Mouse (Mus musculus) midbrain, embryonic 11.5 days (tissue): Measurements from ENCODE around the gene Rbms1. TPM values are rescaled to one million over a fixed set of nuclear protein-coding genes. Genes with fewer than 3 reads are reported as not detected.
"Not testable (repeated sequence)": the region's sequence is repeated elsewhere in the genome, so short reads cannot be mapped to it uniquely, and the experiment has no call there.

Experiments used
- ATAC-seq: fragments of 200-750 bp; cut with Nextera tagmentation; 2 replicates; pipeline ENCODE4 v1.8.0; 2017; ENCODE audit warnings: moderate TSS enrichment, moderate library complexity; ENCODE audit not compliant: low FRiP score
- DNase-seq: peaks from one replicate; pipeline ENCODE4 v3.0.0; 2015; ENCODE audit warnings: low spot score; ENCODE audit errors: missing footprints
- H3K27ac ChIP-seq: fragments of 300-500 bp; sonication (generic); 2 replicates; pipeline ENCODE4 v1.5.1; 2014; ENCODE audit warnings: low read depth, low read length
- H3K27me3 ChIP-seq: fragments of 300-500 bp; sonication (generic); 2 replicates; pipeline ENCODE4 v1.6.1; 2014; ENCODE audit warnings: mild to moderate bottlenecking, low read length, moderate library complexity, mixed read lengths; ENCODE audit not compliant: control insufficient read depth, insufficient read depth
- H3K36me3 ChIP-seq: fragments of 300-500 bp; sonication (generic); 2 replicates; pipeline ENCODE4 v1.6.1; 2014; ENCODE audit warnings: mild to moderate bottlenecking, low read length, moderate library complexity, mixed read lengths; ENCODE audit not compliant: control insufficient read depth, insufficient read depth
- H3K4me1 ChIP-seq: fragments of 300-500 bp; sonication (generic); 2 replicates; pipeline ENCODE4 v1.6.1; 2014; ENCODE audit warnings: low read length; ENCODE audit not compliant: control insufficient read depth, insufficient read depth
- H3K4me2 ChIP-seq: fragments of 300-500 bp; sonication (generic); 2 replicates; pipeline ENCODE4 v1.6.1; 2014; ENCODE audit warnings: mild to moderate bottlenecking, moderate library complexity
- H3K4me3 ChIP-seq: fragments of 300-500 bp; sonication (generic); 2 replicates; pipeline ENCODE4 v1.5.1; 2014; ENCODE audit warnings: low read depth, low read length
- H3K9ac ChIP-seq: fragments of 300-500 bp; sonication (generic); 2 replicates; pipeline ENCODE4 v1.6.1; 2014; ENCODE audit warnings: low read length
- H3K9me3 ChIP-seq: fragments of 300-500 bp; sonication (generic); 2 replicates; pipeline ENCODE4 v1.6.1; 2016; ENCODE audit warnings: low read length; ENCODE audit not compliant: control insufficient read depth
- WGBS: fragments of 180-500 bp; shearing (Covaris S2); extraction: QIAGEN DNeasy Blood & Tissue Kit; methylation state at CpG from one replicate; pipeline ENCODE4 v1.1.7; 2014; 5-methylcytosine and 5-hydroxymethylcytosine counted together
- polyA plus RNA-seq: library from polyadenylated mRNA; unstranded; fragments of >200 nt; fragmentation: Nextera tagmentation; extraction: Ambion mirVana; gene quantifications from 2 replicates; pipeline ENCODE4 v1.2.1, GENCODE M21; 2014

Gene Rbms1
- polyA plus RNA-seq, 1 experiment from 2014 or later: 43.2 TPM

DNA sequence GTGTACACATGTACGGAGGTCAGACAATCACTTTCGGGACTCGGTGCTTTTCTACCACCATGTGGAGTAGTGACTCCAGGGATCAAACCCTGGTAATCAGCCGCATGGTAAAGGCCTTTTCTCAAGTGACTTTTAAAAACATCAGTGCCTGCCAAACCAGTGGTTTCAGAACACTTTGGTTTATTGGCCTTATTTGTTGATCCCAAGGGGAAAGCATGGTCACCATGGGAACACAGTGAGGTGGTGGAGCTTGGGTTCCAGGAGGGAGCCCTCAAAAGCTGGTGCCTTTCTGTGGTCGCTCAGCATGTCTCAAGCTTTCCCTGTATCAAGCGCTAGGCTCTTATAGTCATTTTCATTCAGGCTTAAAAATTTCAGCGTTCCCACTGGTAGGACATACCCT is 126.8 kb downstream of the Rbms1 start:
- H3K4me1 ChIP-seq: 0 out of 2 replicates have a peak, but pooled peaks cover 5% of the 10 kb centered on the region
- ATAC-seq (no peak), DNase-seq (no peak)
- no peak overlapping the region for H3K27ac ChIP-seq
- no peak overlapping the region for H3K4me3 ChIP-seq
- H3K9me3 ChIP-seq: no peaks in the 10 kb centered on the region
- H3K36me3 ChIP-seq: no peaks in the 10 kb centered on the region
- H3K4me2 ChIP-seq: no peak overlapping the region
- no peak overlapping the region for H3K9ac ChIP-seq
- 88% methylated on average over 7 of the region's 7 CpGs for WGBS
- H3K27me3 ChIP-seq: no peaks in the 10 kb centered on the region

DNA sequence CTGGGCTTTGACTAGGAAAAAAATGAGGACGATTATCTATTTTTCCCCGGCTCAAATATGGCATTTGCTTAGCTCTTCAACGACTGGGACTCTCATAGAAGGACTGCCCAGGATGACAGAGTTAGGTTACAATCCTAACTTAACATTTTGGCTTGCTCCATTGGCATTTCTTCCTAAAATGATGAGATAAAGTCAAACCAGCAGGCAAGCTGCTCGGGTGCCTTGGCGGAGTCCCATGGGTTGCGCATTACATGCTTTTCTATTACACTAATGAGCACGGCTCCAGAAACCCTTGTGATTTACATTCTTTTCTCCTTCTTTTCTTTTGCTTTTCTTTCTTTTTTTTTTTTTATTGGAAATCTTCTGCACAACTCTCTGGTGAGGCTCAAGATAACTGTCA is 128.7 kb downstream of the Rbms1 start:
- Histone ChIP-seq H3K4me2 (no peak overlapping the region), H3K36me3 (no peaks in the 10 kb centered on the region), H3K9ac (no peak overlapping the region), H3K9me3 (no peaks in the 10 kb centered on the region), H3K4me1 (0 out of 2 replicates have a peak, but pooled peaks cover 5% of the 10 kb centered on the region), H3K27ac (no peak overlapping the region), H3K27me3 (no peaks in the 10 kb centered on the region), H3K4me3 (no peak overlapping the region)
- ATAC-seq (no peak), DNase-seq (no peak)
- WGBS: 84% methylated on average over 7 of the region's 7 CpGs

- peak; percentile 86 for DNase-seq
Measured at GRCm38 (mm10) chr2:60832254-60832653, 130.7 kb downstream of the Rbms1 start.

DNA sequence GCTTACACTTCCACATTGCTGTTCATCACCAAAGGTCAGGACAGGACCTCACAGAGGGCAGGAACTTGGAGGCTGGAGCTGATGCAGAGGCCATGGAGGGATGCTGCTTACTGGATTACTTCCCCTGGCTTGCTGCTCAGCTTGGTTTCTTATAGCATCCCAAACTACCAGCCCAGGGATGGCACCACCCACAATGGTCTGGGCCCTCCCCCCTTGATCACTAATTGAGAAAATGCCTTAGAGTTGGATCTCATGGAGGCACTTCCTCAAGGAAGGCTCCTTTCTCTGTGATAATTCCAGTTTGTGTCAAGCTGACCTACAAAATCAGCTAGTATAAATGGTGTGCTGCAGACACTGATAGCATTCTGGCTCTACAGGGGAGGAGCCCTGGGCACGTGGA is 132.5 kb downstream of the Rbms1 start:
- H3K4me2 ChIP-seq, H3K4me1 ChIP-seq, H3K36me3 ChIP-seq, ATAC-seq, H3K27ac ChIP-seq, H3K9me3 ChIP-seq, H3K27me3 ChIP-seq, H3K9ac ChIP-seq, H3K4me3 ChIP-seq: not testable (repeated sequence)
- DNase-seq: peak; percentile 73
- WGBS: 47% methylated on average over 1 of the region's 1 CpGs

More at GRCm38 (mm10) chr2:60832254-60832653, 130.7 kb downstream of the Rbms1 start:
- no peaks in the 10 kb centered on the region for H3K27me3 ChIP-seq
- H3K4me1 ChIP-seq: 0 out of 2 replicates have a peak, but pooled peaks cover 5% of the 10 kb centered on the region
- no peaks in the 10 kb centered on the region for H3K9me3 ChIP-seq
- no peak overlapping the region for H3K27ac ChIP-seq
- H3K9ac ChIP-seq: no peak overlapping the region
- H3K4me2 ChIP-seq: no peak overlapping the region
- no peaks in the 10 kb centered on the region for H3K36me3 ChIP-seq
- WGBS: 34% methylated on average over 8 of the region's 8 CpGs
- no peak overlapping the region for H3K4me3 ChIP-seq
- ATAC-seq: peak; percentile 75; the same call in 1 of the 2 replicates

GRCm38 (mm10) chr2:60828908-60829462 is 134.0 kb downstream of the Rbms1 start:
- Histone ChIP-seq H3K4me2 (no peak overlapping the region), H3K4me1 (no peaks in the 10 kb centered on the region), H3K27me3 (no peaks in the 10 kb centered on the region), H3K9me3 (no peaks in the 10 kb centered on the region), H3K9ac (no peak overlapping the region), H3K4me3 (no peak overlapping the region), H3K36me3 (no peaks in the 10 kb centered on the region), H3K27ac (no peak overlapping the region)
- ATAC-seq (no peak), DNase-seq (peak; percentile 21)
- 95% methylated on average over 10 of the region's 10 CpGs for WGBS

DNA sequence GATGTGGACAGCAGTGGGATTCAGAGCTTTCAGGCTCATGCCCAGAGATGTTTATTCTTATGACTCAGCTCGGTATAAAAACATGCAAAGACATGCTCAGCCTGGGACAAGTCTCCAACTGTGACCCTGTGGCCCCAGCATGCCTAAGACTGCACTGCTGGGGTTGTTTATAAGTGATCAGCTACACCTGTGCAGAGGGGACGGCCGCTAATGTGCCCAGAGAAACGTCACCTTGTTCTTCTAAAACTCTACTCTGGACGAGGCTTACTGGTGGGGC is 135.9 kb downstream of the Rbms1 start:
- WGBS: 81% methylated on average over 5 of the region's 5 CpGs
- no peak overlapping the region for H3K27ac ChIP-seq
- no peak overlapping the region for H3K4me2 ChIP-seq
- ATAC-seq (no peak), DNase-seq (peak; percentile 44)
- H3K4me3 ChIP-seq: no peak overlapping the region
- no peak overlapping the region for H3K9ac ChIP-seq
- no peaks in the 10 kb centered on the region for H3K36me3 ChIP-seq
- no peaks in the 10 kb centered on the region for H3K27me3 ChIP-seq
- no peaks in the 10 kb centered on the region for H3K4me1 ChIP-seq
- H3K9me3 ChIP-seq: no peaks in the 10 kb centered on the region

- DNase-seq (peak; percentile 59), ATAC-seq (no peak)
- H3K9me3 ChIP-seq: no peaks in the 10 kb centered on the region
- no peaks in the 10 kb centered on the region for H3K36me3 ChIP-seq
- WGBS: 85% methylated on average over 11 of the region's 11 CpGs
- H3K4me2 ChIP-seq: no peak overlapping the region
- no peak overlapping the region for H3K27ac ChIP-seq
- no peaks in the 10 kb centered on the region for H3K27me3 ChIP-seq
- H3K4me1 ChIP-seq: no peaks in the 10 kb centered on the region
- no peak overlapping the region for H3K9ac ChIP-seq
- no peak overlapping the region for H3K4me3 ChIP-seq
Measured at GRCm38 (mm10) chr2:60826406-60827151, 136.4 kb downstream of the Rbms1 start.

DNA sequence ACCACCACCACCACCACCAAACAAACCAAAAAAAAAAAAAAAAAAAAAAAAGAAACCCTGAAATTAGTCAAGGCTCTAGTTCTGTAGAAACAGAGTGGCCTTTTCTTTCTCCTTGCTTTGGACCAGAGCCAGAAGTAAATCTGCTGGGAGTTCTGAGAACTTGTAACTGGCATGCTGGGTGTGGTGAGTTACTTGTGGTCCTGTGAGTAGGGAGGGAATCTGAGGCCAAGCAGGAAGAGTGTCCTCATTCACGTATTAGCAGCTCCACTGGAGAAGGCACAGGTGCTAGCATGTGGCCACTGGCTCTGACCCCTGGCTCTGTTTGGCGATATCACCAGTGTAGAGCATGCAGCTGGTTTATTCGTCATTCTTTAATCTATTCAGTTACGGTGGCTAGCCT is 137.3 kb downstream of the Rbms1 start:
- 86% methylated on average over 4 of the region's 4 CpGs for WGBS
- Histone ChIP-seq H3K4me2 (no peak overlapping the region), H3K4me3 (no peak overlapping the region), H3K9me3 (no peaks in the 10 kb centered on the region), H3K27ac (no peak overlapping the region), H3K4me1 (no peaks in the 10 kb centered on the region), H3K36me3 (no peaks in the 10 kb centered on the region), H3K27me3 (no peaks in the 10 kb centered on the region), H3K9ac (no peak overlapping the region)
- DNase-seq (peak; percentile 72), ATAC-seq (no peak)

- WGBS: 92% methylated on average over 3 of the region's 3 CpGs
- H3K9me3 ChIP-seq: no peaks in the 10 kb centered on the region
- no peaks in the 10 kb centered on the region for H3K27me3 ChIP-seq
- DNase-seq: no peak
- no peaks in the 10 kb centered on the region for H3K36me3 ChIP-seq
- no peak overlapping the region for H3K4me3 ChIP-seq
- ATAC-seq: no peak
- H3K27ac ChIP-seq: no peak overlapping the region
- no peak overlapping the region for H3K4me2 ChIP-seq
- H3K9ac ChIP-seq: no peak overlapping the region
- no peaks in the 10 kb centered on the region for H3K4me1 ChIP-seq
Measured at GRCm38 (mm10) chr2:60821635-60822034, 141.4 kb downstream of the Rbms1 start.
